Mouse (Mus musculus) testis, postnatal 10 days (tissue): ENCODE measurements around the gene Sdc4.

Experiments used
- DNase-seq: peaks from one replicate; pipeline ENCODE4 v3.0.0; 2021; ENCODE audit warnings: low spot score

Sdc4 gene

DNA sequence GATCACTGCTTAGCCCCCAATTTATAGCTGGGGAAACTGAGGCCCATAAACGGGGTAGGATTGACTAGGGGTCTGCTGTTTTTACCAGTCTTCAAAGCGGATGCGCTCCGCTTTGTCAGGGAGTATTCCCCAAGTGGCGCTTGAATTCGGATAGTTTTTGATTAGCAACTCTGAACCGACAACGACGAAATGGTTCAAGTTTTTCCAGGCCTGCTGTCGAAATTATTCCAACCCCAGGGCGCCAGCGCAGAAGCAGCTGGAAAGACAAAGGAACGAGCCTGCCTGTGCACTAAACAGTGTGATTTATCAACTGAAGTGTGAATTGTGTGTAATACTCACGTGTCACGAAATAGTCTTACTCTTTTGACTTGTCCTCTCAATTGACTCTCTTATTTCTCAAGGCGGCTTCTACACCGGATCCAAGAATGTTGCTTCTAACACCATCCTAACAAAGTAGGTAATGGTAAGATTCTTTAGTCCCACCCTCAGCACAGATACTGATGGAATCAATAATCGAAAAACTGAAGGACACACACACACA is at the start of gene Sdc4:
Sdc4 (minus strand) TSS at position 428 of the 541 bp plus-strand sequence.
- DNase-seq = no peak

DNA sequence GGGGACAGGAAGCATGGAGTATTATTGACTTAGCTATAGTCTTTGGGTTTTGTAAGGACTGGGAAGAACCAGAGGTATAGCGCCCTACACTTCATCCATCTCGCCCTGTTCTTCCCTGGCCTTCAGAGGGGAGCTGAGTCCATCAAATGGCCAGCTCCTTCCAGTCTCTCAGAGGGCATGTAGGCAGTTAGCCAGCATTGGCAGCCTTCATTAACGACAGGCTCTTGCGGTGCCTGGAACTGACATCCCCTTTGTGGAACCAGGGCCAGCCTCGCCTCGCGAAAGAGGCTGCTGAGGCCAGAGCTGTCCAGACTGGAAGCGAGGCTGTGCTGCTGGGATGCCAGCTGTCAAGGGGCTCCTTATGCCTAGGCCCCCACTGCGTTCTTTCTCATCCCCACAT is 44.1 kb upstream of the Sdc4 start:
- no peak for DNase-seq

DNA sequence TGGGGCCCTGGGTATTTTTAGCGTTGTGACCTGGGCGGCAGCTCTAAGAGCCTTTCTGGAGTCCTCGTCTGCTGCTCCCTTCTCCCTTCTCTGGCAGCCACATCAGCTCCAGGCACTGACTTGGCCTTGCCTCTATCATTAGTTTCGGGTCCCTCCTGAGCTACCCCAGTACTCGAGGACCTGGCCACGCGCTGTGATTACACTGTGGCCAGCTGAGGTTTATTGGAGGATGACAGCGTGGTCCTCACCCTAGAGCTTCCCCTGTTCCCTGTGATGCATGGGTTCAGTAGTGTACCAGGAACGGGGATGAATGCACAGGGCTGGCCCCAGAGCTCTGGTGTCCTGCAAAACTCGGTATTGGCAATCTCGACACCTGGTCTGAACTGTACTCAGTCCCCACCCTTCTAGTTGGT is 43.4 kb upstream of the Sdc4 start:
- no peak for DNase-seq

DNA sequence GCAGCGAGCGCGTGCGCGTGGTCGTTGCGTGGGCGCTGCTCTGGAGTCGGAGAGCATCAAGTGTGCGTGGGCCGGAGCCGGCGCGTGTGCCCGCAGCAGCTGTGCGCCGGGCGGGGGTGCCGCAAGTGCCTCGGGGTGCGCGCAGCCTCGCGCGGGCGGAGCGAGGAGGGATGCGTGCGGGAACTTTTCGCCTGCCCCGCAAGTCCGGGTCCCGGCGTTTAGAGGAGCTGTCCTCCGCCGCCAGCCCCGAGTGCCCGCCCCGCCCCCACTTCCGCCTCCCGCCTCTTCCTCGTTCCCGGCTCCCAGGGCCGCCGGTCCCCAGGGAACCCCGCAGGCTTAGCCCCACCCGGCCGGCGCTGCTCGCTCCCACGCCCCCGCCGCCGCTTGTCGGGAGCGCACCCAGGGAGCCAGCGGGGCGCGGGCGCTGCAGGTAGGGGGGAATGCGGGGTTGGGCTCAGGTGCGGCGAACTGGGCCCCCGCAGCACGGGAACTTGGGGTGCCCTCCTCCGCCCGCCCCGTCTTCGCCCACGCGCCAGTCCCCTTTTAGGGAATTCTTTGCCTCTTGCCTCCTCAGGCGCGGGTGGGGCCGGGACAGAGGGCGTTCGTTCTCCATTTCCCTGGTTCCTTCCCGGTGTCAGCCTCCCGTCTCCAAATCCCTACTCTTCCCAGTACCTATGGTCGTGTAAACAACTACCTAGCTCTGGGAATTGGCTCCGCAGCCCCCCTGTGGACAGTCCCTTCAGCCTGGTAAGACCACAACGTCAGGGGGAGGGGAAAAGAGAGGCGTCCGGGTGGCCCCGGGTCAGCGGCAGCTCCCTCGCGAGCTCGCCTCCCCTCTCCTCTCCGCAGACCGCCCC is 42.8 kb upstream of the Sdc4 start:
- peak; percentile 77 for DNase-seq

DNA sequence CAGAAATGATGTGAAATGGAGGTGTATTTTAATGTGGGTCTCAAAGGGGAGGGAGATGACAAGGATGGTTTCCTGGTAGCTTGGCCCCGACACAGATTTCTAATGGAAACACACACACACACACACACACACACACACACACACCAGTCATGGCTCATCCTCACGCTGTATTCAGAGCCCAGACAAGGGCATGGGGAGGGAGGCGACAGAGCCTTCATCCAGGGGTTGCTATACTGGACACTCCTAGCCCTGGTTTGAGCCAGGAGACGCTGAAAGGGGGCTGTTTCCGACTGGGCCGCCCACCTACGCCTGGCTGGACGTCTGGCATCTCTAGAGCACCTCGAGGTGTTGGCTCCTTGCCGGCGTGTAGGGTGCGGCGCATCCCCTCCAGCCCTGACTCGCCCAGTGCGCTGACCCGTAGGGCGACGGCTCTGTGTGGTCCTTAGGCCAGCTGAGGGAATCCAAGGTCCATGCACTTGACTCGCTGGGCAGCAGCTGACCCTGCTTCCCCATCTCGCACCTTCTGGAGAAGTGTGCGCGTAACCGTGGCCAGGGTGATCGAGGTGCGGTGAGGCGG is 42.1 kb upstream of the Sdc4 start, which contains the start of gene Dbndd2:
Dbndd2 (plus strand) TSS at position 426 of the 577 bp plus-strand sequence.
- peak; percentile 71 for DNase-seq

DNA sequence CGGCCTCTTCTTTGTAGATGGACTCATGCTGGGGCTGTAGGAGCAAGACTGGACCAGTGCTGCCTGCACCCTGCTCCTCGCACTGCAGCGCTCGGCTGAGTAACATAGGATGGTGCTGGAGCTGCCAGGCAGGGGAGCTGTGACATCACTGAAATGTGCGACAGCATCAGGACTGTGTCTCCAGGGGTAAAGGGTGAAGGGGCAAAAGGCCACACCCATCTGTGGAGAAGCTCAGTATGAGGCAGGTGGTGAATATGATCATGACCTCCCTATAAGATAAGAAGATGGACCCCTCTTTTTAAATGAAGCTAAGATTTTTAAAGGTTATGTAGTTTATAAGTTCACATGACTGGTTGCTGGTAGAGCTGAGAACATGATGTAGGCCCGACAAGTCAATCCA is 29.9 kb upstream of the Sdc4 start, which contains the start of gene Trp53tg5:
Trp53tg5 (minus strand) TSS at position 101 of the 400 bp plus-strand sequence.
- DNase-seq = no peak

DNA sequence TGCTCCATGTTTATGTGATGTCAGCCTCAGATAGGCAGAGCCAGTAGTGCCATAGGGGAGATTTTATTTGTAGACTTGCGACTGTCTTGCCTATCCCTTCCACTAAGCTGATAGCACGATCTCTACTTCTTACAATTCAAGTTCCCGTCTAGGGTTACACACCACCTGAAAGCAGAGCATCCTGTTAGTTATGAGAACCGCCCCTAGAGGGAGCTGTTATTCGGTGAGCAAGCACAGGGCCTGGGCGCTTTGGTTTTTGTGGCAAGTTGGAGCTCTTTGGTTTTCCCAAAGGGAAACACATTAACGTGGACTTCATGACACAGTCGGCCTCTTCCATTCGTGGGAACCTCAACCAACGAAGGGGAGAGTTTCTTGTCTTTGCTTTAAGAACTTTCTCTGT is 26.6 kb upstream of the Sdc4 start:
- DNase-seq = peak; percentile 63

DNA sequence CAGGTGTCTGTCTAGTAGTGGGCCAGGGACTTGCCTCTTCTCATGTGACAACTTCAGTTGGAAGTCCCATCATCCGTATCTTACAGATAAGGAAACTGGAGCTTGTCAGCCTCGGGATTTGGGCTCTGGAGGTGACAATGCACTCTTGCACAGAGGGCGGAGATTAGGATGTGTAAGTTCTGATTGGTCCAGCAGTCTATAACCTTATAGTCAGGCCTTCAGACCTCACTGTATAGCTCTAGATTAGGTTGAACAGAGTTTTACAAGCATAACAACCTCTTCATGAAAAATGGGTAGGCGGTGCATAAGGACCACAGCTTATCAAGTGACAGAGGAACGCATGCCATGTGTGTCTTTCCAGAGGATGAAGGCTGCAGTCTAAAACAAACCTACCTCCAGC is 23.1 kb upstream of the Sdc4 start:
- DNase-seq = no peak

DNA sequence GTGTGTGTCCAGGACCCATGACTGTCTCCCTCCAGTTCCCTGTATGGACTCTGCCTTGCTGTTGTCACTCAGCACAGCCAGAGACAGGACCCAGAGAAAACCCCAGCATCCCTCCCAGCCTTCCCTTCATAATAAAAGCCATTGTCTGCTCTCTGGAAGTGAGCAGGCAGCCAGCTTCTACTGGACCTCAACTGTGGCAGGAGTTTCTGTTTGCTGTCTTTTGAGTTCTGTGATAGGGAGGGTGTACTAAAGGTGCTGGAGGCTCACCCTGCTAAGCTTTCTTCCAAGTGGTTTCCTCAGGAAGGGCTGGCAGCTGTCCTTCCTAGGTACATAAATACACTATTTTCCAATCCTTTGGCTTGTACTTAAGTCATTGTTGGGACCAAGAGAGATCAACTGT is 21.5 kb upstream of the Sdc4 start:
- DNase-seq = no peak

DNA sequence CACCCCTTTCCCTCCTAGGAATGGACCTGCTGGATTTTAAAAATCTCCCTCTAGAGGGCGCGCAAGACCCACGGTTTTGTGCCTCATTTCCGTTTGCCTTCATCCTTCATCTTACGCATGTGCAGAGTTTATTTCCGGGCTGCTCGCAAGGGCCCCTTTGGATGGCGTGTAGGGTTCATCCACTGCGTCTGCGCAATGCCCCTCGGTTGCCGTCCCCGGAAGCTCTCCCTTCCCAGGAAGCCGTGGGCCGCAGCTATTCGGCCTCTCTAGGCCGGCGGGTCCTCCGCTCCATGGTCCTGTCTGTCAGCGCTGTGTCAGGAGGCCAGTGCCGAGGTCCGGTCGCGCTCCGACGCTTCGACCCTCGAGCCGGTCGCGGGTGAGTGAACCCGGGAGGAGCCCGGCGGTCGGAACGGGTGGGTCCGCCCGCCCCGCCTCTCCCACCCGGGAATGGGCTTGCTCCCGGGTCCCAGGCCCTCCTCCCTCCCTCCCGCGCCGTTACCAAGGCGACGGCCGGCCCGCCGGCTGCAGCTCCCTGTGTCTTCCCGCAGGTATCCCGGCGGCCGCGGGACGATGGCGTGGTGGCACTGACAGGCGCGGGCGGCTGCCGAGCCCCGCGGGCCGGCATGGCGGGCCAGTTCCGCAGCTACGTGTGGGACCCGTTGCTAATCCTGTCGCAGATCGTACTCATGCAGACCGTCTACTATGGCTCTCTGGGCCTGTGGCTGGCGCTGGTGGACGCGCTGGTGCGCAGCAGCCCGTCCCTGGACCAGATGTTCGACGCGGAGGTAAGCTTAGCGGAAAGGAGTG is 17.3 kb upstream of the Sdc4 start, which contains the start of gene Gm20458:
Gm20458 (plus strand) TSS at position 223 of the 807 bp plus-strand sequence.
- peak; percentile 92 for DNase-seq

DNA sequence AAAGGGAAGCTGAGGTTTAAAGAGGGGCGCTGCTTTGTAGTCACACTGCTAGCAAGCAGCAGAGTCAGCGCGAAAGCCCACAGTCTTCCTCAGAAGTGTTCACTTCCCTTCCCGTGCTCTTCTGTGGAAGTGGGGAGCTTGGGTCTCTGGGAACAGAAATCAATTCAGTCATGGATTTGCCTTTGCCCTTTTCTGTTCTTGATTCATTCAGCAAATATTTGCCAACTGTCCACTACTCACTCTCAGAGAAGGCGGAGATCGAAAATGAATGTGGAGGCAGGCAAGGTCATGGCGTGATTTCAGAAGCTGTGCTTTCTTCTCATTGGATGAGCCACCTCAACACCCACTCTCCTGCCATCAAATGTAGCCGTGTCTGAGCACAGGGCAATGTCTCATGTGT is 14.8 kb upstream of the Sdc4 start:
- DNase-seq = no peak

DNA sequence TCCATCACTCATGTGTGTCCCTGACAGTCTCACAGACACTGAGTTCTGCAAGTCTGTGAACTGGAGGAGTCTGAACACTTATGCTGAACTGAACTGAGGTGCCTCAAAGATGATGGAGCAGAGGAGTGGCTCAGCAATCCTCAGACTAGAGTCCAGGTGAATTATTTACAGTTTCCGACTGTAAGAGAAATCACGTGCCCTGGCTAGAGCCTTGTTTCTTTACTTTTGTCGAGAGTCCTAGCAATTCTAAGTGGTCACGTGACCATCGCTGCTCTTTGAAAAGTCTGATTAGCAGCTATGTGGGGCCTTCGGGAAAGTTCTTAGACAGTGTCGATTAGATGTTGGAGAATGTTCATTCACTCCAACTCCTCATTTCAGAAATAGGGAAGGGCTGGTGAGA is 14.3 kb upstream of the Sdc4 start:
- DNase-seq = no peak

DNA sequence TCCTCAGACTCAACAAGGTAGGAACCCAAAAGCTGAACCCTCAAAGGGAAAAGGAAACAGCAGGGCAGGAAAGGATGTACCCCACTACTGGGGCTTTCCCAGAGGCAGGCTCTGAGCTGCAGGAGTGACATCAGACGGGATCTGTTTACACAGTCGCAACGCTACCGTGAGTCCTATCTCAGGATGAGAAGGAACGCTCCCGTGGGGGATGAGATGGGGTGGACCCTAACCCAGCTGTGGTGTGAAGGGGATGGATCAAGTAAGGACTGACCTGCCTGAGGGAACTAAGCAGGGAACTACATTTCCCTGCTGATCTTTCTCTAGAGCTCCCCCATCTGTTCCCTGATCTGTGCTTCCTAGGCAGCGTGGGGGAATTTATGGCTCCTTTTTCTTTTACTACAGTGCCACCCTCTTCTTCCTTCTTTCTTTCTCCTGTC is 13.2 kb upstream of the Sdc4 start, which contains the start of gene Sys1:
Sys1 (plus strand) TSS at position 101 of the 437 bp plus-strand sequence.
- no peak for DNase-seq

DNA sequence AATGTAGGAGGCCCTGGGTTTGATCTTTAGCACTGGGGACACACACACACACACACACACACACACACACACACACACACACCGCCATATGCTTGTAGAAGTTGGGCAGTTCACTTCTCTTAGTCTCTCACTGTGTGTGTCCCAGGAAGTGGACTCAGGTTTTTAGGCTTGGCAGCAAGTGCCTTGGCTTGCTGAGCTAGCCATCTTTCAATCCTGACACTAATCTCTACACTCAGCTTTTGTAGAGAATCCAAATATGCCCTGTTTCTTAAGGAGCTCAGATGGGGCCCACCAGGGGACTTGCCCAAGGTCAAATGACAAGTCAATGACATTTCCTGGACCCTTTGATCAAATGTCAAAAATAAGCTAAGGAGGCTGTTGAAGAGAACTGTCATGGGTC is 12.7 kb upstream of the Sdc4 start:
- no peak for DNase-seq

DNA sequence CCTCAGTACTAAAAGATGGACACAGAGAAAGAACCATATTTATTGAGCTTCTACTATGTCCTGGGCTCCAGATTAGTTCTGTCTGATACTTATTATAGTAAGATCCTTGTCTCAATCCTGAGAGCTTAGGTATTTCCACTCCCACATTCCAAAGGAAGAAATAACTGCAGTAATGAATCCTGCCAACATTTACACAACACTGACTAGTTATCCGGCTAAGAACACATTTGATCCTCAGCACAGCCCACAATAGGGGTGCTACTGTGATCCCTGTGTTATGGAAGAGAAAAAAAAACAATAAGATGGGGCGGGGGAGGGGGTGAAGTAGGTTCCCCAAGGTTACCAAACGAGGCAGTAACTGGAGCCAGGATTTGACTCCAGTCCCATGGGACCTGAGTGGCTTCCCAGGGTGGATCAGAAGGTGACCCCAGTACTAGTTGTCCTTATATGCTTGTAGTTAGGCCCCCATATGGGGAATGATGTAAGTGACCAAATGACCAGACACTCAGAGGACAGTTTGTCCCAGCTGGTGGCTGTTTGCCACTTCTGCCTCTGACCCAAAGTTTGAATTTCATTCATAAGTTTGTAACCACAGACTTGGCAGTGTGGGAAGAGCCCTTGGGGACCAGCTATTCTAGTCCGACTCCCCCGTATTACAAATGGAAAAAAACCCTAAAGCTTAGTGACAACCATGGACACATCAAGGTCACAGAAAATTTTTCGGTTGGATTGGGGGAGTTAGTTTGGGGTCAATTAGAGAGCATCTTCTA is 11.9 kb upstream of the Sdc4 start:
- peak; percentile 69 for DNase-seq

DNA sequence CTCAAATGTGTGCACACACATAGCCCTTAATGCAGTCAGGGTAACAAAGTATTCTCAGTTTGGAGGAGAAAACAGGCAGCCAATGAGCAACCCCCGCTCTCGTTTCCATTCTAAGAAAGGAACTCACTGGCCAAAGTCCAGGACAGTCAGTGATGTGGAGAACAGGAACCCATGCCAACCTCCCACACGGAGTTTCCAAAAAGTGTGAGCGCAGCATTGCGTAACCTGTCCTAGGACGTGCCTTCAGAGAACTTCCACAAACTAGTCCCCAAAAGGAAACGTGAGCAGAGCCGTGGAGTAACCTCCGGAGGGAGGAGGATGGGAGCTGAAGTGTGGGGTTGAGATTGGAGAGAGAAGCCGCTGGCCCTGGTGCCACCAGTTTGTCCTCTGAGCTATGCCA is 11.2 kb upstream of the Sdc4 start:
- DNase-seq = peak; percentile 75

DNA sequence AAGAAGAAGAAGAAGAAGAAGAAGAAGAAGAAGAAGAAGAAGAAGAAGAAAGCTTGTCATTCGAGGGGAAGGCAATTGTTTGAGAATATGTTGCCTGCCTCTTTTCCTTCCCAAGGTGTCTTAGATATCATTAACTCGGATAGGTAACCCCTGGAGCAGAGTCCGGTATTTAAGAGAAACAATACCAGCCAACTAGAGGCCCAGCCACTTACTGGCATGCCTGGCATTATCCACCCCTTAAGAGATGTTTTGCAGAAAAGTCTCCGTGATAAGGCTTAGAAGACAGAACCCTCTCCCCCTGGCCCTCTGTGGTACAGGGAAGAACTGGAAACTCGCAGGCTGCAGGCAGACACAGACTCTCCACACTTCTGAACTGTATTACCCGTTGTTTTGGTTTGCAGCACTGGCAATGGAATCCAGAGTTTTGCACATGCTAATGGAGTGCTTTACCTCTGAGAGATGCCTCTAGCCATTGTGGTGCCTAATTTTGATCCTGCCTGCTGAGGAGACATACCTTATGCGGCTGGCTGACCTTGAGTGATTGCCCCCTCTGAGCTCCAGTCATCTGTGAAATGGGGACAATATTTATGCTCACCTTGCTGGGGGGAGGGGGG is 10.3 kb upstream of the Sdc4 start:
- DNase-seq = no peak

DNA sequence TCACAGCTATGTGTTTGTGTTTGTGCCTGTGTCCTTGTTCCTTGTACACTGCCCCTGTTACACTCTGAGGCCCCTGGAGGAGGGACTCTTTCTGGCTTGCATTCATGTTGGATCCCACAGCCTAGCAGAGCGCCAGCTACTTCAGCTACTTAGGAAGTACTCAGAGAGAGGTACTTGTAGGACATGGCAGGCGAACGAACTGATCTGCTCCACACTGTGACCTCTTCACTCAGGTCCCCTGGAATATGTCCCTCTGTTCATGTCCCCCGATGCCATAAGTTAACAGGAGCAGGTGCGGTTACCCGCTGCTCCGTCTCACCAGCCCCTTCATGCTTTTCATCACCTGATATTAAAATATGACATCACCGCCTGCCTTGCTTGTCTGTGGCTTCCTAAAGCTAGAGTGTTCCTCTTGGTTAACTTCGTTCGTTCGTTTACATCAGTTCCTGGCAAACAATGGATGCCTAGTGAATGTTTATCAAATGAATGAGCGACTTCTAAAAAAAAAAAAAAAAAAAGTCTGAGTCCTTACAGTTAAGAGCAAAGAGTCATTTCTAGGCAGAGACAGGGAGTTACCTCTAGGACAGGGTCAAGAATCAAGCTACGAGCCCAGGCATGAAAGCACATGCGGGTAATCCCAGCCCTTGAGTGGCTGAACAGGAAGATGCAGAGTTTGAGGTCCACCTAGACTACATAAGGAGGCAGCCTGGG is 9.5 kb upstream of the Sdc4 start:
- no peak for DNase-seq

DNA sequence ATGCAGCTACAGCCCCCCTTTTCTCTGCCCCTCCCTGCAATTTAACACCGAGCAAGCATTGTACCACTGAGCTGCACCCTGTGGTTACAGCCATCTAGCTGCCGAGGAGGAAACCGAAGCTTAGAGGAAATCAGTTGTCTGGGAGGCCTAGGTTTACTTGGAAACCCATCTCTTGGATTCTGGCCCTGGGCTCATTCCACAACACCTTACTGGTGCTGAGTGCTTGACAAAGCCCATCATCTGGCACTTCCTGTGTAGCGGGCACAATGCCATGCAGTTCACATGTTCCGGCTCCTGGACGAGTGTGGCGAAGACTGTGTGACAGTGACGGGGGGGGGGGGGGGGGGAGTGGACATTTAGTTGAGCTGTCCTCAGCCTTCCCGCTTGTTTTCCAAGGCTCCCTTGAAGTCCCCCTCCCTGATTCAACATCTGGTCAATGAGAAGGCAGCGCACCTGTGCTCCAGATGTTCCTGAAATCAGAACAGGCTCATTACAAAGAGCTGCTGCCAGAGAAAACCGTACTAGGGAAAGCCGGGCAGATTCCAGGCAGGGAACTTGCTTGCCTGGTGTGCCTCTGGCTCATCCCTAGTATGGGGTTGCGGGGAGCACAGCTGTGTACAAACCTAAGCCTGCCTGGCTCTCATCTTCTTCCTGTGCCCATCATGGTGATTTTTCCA is 8.5 kb upstream of the Sdc4 start:
- no peak for DNase-seq
